Mouse (Mus musculus) limb, embryonic 15.5 days (tissue): ENCODE measurements around the gene Iqck. TPM values are rescaled to one million over a fixed set of nuclear protein-coding genes. Genes with fewer than 3 reads are reported as not detected.

Experiments used
- ATAC-seq: fragments of 200-750 bp; cut with Nextera tagmentation; 2 replicates; pipeline ENCODE4 v1.8.0; 2017; ENCODE audit warnings: low read depth, moderate TSS enrichment; ENCODE audit not compliant: insufficient number of reproducible peaks, low FRiP score, low TSS enrichment
- H3K27ac ChIP-seq: fragments of 300-500 bp; sonication (generic); 2 replicates; pipeline ENCODE4 v1.5.1; 2015; ENCODE audit warnings: moderate library complexity, mild to moderate bottlenecking, inconsistent platforms
- H3K27me3 ChIP-seq: fragments of 300-500 bp; sonication (generic); 2 replicates; pipeline ENCODE4 v1.6.1; 2015; ENCODE audit warnings: inconsistent platforms
- H3K36me3 ChIP-seq: fragments of 300-500 bp; sonication (generic); 2 replicates; pipeline ENCODE4 v1.6.1; 2015; ENCODE audit warnings: inconsistent platforms
- H3K4me1 ChIP-seq: fragments of 300-500 bp; sonication (generic); 2 replicates; pipeline ENCODE4 v1.6.1; 2015; ENCODE audit warnings: inconsistent platforms
- H3K4me2 ChIP-seq: fragments of 300-500 bp; sonication (generic); 2 replicates; pipeline ENCODE4 v1.6.1; 2015; ENCODE audit warnings: mild to moderate bottlenecking, inconsistent platforms
- H3K4me3 ChIP-seq: fragments of 300-500 bp; sonication (generic); 2 replicates; pipeline ENCODE4 v1.5.1; 2015; ENCODE audit warnings: mild to moderate bottlenecking, inconsistent platforms
- H3K9ac ChIP-seq: fragments of 300-500 bp; sonication (generic); 2 replicates; pipeline ENCODE4 v1.6.1; 2015; ENCODE audit warnings: inconsistent platforms
- H3K9me3 ChIP-seq: fragments of 300-500 bp; sonication (generic); 2 replicates; pipeline ENCODE4 v1.6.1; 2016; ENCODE audit warnings: inconsistent platforms
- WGBS: fragments of 180-500 bp; shearing (Covaris S2); methylation state at CpG from one replicate; pipeline ENCODE4 v1.1.7; 2015; 5-methylcytosine and 5-hydroxymethylcytosine counted together
- polyA plus RNA-seq: library from polyadenylated mRNA; unstranded; fragments of >200 nt; fragmentation: Nextera tagmentation; extraction: Ambion mirVana; gene quantifications from 2 replicates; pipeline ENCODE4 v1.2.1, GENCODE M21; 2015

The Iqck gene
- polyA plus RNA-seq, 1 experiment from 2014 or later, result 2.2 TPM

DNA sequence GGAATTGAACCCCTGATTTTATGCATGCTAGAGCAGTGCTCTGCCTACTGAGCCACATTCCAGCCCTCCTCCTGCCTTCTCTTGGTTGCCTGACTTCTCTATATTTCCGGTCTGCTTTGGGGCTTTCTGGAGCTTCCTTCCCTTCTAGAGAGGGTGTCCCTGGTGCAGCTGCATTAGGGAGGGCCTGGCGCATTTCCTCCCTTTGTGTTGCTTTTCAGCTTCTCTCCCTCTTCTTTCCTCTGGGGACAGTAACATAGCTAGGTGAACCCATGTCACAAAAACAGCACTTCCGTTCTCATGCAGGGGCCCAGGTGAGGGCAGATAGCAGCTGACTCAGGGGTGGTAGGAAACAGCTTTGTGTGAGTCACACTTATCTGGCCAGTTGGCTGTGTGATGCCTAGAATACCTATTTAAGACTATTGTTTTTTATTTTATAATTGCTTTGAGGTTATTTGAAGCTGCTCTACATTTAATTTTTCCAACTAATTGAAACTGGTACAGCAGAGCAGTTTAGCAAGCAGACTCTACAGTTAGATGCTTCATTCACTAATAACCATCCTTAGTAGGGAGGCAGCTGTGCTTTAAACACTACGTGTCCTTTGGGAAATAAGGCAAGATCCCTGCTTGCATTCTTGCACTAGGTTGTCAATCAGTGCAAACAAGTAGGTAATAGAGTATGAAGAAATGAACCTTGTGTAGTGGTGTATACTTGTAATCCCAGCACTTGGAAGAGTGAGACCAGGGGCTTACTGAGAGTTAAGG, 67.1 kb downstream of the Iqck start:
- Histone ChIP-seq H3K9me3 (no peaks in the 10 kb centered on the region), H3K4me1 (no peaks in the 10 kb centered on the region), H3K4me2 (no peak overlapping the region), H3K27me3 (no peaks in the 10 kb centered on the region), H3K36me3 (no peaks in the 10 kb centered on the region), H3K4me3 (no peak overlapping the region), H3K27ac (no peak overlapping the region), H3K9ac (no peak overlapping the region)
- 54% methylated on average over 4 of the region's 4 CpGs for WGBS
- no peak for ATAC-seq

DNA sequence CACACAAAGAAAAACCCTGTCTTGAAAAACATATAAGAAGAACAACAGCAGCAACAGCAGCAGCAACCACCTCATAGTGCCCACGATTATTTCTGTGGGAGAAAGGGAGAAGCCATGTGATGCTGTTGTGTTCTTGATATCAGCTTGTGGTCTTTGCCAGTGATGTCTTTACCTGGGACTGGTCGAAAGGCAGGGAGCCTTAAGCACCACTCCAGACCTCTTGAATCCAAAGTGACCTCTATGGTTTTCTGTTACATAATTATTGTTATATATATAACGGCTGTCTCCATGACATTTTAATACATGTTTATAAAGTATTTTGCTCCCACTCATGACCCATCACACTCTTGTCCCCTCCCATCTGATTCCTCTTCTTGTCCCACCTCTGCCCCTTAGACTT, 70.0 kb downstream of the Iqck start:
- Histone ChIP-seq H3K4me2 (no peak overlapping the region), H3K27me3 (no peaks in the 10 kb centered on the region), H3K4me1 (peaks cover 18% of the 10 kb centered on the region), H3K9me3 (no peaks in the 10 kb centered on the region), H3K4me3 (no peak overlapping the region), H3K9ac (no peak overlapping the region), H3K27ac (no peak overlapping the region), H3K36me3 (no peaks in the 10 kb centered on the region)
- 81% methylated on average over 3 of the region's 3 CpGs for WGBS
- ATAC-seq, result no peak

DNA sequence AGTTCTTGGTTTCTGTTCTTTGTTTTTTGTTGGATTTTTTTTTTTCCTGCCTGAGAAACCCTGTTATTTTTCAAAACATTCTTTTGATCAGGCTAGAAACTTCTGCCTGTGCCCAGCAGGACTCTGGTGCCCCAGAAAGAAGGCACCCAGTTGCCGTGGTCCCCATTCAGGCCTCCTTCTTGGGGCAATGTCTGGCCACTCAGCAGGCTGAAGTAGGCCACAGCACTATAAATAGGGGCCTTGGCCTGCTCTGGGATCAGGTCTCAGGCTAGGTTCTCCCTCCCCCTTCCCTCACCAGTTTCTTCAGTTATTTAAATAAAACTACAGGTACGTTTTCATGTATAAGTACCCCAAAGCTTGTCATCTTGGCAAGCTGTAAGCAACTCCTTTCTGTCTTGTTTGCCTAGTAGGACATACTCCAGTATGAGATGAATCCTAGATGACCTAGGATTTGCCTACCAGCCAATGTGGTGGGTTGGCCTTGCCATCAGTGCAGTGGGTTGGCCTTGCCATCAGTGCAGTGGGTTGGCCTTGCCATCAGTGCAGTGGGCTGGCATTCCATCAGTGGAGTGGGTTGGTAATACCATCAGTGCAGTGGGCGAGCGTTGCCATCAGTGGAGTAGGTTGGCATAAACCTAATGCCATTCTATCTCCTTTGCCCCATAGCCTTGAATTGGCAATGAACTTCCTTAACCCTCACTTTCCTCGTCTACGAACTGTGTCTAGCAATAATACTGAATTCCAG, 71.1 kb downstream of the Iqck start:
- ATAC-seq, result no peak
- H3K36me3 ChIP-seq, result no peaks in the 10 kb centered on the region
- peaks cover 18% of the 10 kb centered on the region for H3K4me1 ChIP-seq
- H3K4me3 ChIP-seq, result no peak overlapping the region
- 81% methylated on average over 6 of the region's 6 CpGs for WGBS
- no peak overlapping the region for H3K27ac ChIP-seq
- no peak overlapping the region for H3K9ac ChIP-seq
- no peaks in the 10 kb centered on the region for H3K9me3 ChIP-seq
- no peaks in the 10 kb centered on the region for H3K27me3 ChIP-seq
- no peak overlapping the region for H3K4me2 ChIP-seq

DNA sequence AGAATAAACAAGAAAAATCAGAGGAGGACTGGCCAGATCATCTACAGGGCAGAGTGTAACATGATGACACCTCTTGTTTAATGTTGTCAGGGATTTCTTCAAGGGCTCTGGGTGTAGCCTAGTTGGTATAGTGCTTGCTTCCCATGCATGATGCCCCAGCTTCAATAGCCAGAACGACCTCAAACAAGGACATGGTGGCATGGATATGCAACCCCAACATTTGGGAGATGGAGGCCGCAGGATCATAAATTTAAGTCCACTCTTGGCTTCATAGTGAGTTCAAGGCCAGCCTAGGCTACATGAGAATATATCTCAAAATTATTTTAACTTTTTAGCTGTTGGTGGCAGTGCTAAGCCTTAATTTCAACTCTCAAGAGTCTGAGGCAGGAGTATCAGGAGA, 71.7 kb downstream of the Iqck start:
- no peak overlapping the region for H3K9ac ChIP-seq
- peaks cover 18% of the 10 kb centered on the region for H3K4me1 ChIP-seq
- H3K4me2 ChIP-seq, result no peak overlapping the region
- no peaks in the 10 kb centered on the region for H3K36me3 ChIP-seq
- H3K27ac ChIP-seq, result no peak overlapping the region
- no peaks in the 10 kb centered on the region for H3K27me3 ChIP-seq
- H3K9me3 ChIP-seq, result no peaks in the 10 kb centered on the region
- no peak for ATAC-seq
- no peak overlapping the region for H3K4me3 ChIP-seq
- 89% methylated on average over 2 of the region's 2 CpGs for WGBS

DNA sequence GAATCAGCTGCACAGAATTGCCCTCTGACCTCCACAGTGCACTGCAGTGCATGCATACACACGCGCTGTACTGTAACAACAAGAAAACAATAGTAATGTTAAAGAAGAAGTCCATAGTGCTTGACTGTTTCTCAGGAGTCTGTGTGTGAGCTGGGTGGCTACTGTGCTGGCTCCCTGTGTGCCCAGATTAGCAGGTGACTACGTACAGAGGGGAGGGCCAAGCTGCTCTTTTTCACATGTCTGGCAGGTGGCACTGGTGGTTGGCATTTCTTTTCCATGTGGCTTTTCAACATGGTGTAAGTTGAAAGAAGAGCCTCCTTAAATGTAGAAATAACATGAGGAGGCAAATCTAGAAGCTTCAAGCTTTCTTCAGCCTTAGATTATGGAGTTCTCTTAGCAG, 72.8 kb downstream of the Iqck start:
- H3K27ac ChIP-seq, result no peak overlapping the region
- H3K4me2 ChIP-seq, result no peak overlapping the region
- H3K36me3 ChIP-seq, result no peaks in the 10 kb centered on the region
- H3K9me3 ChIP-seq, result no peaks in the 10 kb centered on the region
- no peaks in the 10 kb centered on the region for H3K27me3 ChIP-seq
- peaks cover 18% of the 10 kb centered on the region for H3K4me1 ChIP-seq
- no peak overlapping the region for H3K4me3 ChIP-seq
- no peak for ATAC-seq
- H3K9ac ChIP-seq, result no peak overlapping the region
- 87% methylated on average over 3 of the region's 3 CpGs for WGBS

DNA sequence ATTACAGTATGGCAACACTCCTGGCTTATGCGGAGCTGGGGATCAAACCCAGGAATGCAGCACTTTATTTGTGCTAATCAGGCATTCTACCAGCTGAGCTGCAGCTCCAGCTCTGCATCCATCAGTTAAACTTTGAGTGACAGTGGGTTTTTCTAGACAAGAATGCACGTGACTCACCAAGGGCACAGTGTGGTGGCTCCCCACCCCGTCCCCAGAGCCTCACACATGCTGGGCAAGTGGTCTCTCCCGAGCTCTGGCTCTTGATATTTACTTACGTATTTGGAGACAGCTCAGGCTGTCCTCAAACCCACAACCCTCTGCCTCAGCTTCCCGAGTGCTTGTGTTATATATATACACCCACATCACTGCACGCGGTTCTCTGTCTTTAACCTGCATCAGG, 73.4 kb downstream of the Iqck start:
- H3K4me2 ChIP-seq, result no peak overlapping the region
- no peaks in the 10 kb centered on the region for H3K36me3 ChIP-seq
- 68% methylated on average over 8 of the region's 8 CpGs for WGBS
- no peak overlapping the region for H3K27ac ChIP-seq
- no peak overlapping the region for H3K9ac ChIP-seq
- no peaks in the 10 kb centered on the region for H3K27me3 ChIP-seq
- no peaks in the 10 kb centered on the region for H3K9me3 ChIP-seq
- no peak overlapping the region for H3K4me3 ChIP-seq
- no peak for ATAC-seq
- peaks cover 18% of the 10 kb centered on the region for H3K4me1 ChIP-seq

DNA sequence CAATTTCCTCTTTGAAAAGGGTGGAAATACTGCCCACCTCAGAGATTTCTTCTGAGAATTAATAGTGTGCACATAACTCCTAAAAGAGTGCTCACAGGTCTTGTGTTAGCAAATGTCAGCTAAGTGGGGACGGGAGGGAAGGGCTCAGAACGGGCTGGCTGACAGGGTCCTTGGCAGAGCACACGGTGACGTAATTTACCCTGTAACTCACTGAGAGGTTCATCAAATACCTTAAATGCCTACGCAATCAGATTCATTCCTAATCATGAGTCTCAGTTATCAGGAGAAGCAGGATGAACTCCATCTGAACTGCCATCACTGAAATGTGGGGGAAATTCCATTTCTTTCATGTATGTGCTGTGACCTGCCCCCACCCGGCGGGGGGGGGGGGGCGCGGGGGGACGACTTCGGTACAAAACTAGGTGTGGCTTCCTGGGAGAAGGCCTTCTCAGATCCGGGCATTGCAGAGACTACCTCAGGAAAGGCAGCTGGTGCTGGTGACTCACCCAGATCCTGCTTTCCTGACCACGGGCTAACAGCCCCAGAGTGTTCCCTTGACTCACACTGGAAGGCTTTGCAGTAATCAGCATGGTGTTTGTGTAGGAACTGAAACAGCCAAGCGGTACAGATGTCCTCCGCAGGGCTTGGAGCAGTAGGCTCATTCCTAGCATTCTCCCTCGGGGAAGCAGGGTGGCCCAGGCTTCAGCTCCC, 74.2 kb downstream of the Iqck start:
- no peaks in the 10 kb centered on the region for H3K36me3 ChIP-seq
- H3K4me1 ChIP-seq, result peaks cover 18% of the 10 kb centered on the region
- WGBS, result 19% methylated on average over 16 of the region's 16 CpGs
- H3K27ac ChIP-seq, result peak overlapping the region; percentile 60
- H3K9me3 ChIP-seq, result no peaks in the 10 kb centered on the region
- no peak overlapping the region for H3K4me2 ChIP-seq
- peak; percentile 48; the same call in 1 of the 2 replicates for ATAC-seq
- no peak overlapping the region for H3K4me3 ChIP-seq
- no peak overlapping the region for H3K9ac ChIP-seq
- H3K27me3 ChIP-seq, result no peaks in the 10 kb centered on the region

DNA sequence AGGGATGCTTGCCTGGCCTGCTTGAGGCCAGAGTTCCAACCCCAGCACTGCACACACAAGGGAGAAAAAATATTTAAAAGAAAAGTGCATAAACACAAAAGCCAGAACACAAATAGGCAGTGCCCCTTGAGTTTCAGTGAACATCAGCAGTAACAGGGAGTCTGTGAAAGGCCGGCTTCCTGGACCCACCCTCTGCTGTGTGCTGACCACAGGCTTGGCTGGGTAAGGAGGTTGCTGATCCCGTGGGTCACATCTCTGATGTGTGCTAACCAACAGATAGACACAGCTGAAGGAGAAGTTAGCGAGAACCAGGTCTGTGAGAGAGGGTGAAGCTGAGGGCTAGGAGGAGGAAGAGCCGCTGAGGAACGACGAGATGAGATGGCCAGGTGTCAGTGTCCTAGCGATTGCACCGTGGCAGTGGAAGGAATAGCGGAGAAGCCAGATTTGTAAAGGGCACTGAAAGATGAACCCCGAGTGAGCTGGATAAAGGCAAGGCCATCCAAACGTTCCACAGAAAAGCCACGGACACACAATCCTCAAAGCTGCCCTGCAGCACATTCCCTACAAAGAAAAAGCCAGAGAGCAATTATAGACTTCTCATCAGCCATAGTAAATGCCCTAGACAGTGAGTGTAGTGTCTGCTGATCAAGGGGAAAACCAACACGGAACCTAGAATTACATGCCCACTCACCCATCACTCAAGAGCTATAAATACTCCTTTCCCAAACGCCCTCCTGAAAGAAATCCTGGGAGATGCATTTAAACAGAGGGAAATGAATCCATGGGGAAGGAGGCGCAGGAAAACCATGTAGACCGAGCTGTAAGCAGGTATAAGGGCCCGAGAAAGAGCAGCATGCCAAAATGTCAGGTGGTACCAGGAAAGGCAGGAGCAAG, 76.2 kb downstream of the Iqck start:
- no peak for ATAC-seq
- Histone ChIP-seq H3K4me3 (no peak overlapping the region), H3K4me2 (no peak overlapping the region), H3K9ac (no peak overlapping the region), H3K9me3 (no peaks in the 10 kb centered on the region), H3K4me1 (peaks cover 18% of the 10 kb centered on the region), H3K27me3 (no peaks in the 10 kb centered on the region), H3K27ac (no peak overlapping the region), H3K36me3 (no peaks in the 10 kb centered on the region)
- WGBS, result 72% methylated on average over 17 of the region's 17 CpGs

DNA sequence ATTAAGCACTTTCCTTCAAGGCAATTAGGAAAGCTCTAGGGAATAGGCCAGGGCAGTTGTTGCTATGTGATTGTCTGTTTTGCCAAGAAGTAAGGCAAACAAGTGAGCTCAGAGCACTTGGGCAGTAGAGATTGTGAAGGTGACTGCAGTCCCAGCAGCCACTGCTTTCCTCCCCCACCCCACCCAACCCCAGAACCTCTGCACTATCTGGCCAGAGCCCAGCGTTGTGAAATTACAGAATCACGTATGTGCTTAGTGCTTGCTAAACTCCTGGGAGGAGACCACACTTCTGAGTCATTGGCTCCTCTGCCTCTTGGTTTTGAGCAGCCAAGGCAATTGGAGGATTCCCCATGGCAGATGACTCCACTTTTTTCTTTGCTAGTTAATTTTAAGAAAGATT, 79.8 kb downstream of the Iqck start:
- H3K4me3 ChIP-seq, result no peak overlapping the region
- 46% methylated on average over 2 of the region's 2 CpGs for WGBS
- no peak for ATAC-seq

DNA sequence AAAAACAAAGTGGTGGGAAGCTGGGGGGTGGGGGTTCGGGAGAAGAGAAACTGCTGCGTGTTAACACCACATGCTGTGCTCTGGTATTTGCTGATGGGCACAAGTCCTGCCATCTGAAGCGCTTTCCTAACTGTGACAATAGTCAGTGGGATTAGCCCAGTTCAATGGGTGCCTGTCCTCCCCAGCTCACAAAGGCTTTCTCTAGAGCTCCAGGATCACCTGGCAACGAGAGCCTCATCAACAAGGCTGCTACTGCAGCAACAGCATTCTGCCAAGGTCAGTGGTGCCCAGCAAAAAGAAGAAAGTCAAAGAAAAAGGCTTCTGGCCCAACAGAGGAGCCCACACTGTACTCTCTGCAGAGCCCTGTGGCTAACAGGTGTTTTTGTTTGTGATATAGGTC, 81.3 kb downstream of the Iqck start:
- no peaks in the 10 kb centered on the region for H3K36me3 ChIP-seq
- H3K27ac ChIP-seq, result no peak overlapping the region
- H3K4me1 ChIP-seq, result no peaks in the 10 kb centered on the region
- no peak overlapping the region for H3K9ac ChIP-seq
- no peaks in the 10 kb centered on the region for H3K9me3 ChIP-seq
- no peak overlapping the region for H3K4me2 ChIP-seq
- no peak overlapping the region for H3K4me3 ChIP-seq
- H3K27me3 ChIP-seq, result no peaks in the 10 kb centered on the region
- WGBS, result 49% methylated on average over 4 of the region's 4 CpGs
- ATAC-seq, result no peak

More for the DNA sequence above, 79.8 kb downstream of the Iqck start:
- Histone ChIP-seq H3K27ac (no peak overlapping the region), H3K9ac (no peak overlapping the region), H3K4me2 (no peak overlapping the region), H3K4me1 (peaks cover 2% of the 10 kb centered on the region; the same call in 1 of the 2 replicates), H3K36me3 (no peaks in the 10 kb centered on the region), H3K9me3 (no peaks in the 10 kb centered on the region), H3K27me3 (no peaks in the 10 kb centered on the region)
